Mouse (Mus musculus) cerebellum, adult 11 months (tissue): ENCODE results near the gene Dcdc2c.

ENCODE experiments used
- DNase-seq: peaks from one replicate; pipeline ENCODE4 v3.0.0; 2022

Gene Dcdc2c

DNA sequence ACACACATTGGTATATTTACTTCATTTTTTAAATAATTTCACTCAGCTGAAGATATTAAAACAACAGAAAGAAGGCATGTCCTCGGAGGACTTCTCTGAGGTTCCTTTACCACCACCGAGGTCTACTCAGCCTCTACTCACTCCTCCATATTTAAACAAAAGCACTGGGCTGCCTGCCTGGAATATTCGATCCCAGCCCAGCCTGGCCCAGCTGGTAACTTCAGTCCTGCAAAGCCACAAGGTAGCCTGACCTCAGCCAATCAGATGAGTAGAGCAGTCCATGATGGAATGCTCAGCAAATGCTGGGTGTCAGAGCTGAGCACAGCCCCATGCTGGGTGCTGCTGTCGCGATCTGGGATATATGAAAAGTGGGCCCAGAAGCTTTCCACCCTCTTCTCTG is 115.7 kb downstream of the Dcdc2c start:
- DNase-seq = no peak

DNA sequence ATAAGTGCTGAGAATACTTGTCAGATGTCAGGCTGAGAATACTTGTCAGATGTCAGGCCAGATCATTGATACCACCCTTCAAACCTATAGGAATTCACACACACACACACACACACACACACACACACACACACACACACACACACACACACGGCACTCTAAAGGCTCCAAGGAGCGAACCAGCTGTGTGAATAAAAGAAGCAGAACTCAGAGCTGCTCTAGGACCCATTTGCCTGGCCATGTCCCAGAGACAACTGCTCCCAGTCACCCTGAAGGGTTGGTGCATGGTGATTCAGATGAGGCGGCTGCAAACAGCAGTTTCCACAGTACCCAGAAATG is 119.5 kb downstream of the Dcdc2c start:
- DNase-seq = no peak

DNA sequence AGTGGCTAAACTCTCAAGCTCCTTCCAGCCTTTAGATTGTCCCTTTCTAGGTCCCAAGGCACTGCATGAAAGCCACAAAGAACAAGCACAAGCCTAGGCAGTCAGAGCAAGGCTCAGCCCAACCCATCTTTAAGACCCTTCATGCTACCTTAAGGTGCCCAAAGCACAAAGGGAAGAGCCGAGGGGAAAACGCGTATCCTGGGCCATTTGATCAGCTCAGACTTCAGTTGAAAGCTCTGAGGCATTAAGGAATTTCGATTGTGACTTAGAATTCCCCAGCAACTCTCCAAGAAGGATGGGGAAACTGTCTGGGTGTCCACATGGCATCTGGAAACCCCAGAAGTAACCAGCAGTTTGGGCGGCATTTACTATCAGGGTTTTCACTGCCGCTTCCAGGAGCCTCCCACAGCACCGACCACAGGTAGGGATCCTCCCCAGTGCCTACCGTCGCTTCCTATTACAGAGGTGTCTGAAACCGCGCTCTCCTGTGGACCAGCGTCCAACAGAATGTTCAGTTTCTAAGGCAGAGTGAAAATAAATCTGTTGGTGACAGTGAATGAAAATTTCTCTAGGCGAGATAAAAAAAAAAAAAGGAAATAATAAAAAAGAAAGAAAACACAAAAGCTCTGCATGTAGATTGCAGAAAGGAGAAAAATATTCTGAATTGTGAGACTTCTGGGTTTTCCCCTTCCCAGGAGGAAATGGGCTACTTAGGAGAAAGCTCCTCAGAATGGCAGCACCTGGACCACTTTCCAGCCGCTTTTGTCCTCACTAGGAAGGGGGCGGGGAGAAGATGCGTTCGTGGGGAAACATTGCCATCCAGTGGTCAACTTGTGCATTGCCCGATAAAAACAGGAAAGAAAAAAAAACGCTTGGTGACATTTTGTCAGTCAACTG is 120.1 kb downstream of the Dcdc2c start:
- peak; percentile 19 for DNase-seq

DNA sequence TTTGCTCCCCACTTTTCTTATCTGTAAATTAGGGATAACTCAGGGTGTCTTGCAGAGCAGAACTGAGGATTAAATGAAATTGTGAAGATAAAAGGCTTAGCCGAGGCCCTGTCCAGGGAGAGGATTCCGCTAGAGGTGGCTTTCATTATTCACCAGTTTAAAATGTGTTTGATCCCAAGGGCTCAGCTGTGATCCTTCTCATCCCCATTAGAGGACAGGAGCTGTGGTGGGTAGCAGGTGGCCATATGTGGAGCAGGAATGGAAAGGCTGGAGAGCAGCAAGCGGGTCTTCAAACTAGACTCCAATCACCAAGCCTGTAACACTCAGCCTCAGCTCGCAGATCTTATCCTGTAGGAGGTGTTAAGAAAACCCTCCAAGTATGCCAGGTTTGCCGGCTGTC is 122.3 kb downstream of the Dcdc2c start:
- DNase-seq = no peak

DNA sequence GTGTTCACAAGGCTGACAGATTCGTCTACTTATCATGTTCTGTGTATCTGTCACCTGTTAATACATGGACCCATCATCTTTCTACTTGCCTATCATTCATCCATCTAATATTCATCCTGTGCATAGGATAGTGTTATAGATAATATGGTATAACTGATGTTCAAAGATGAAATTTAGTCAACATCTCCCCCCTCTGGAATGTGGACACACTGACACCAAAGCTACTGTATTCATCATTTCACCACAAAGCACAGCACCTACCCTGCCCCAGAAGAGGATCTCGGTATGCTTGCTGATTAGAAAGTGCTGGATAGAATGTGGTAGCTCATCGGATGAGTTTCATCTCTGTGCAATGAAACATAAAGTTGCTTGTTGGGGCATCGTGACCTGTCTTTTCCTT is 135.2 kb downstream of the Dcdc2c start:
- no peak for DNase-seq

DNA sequence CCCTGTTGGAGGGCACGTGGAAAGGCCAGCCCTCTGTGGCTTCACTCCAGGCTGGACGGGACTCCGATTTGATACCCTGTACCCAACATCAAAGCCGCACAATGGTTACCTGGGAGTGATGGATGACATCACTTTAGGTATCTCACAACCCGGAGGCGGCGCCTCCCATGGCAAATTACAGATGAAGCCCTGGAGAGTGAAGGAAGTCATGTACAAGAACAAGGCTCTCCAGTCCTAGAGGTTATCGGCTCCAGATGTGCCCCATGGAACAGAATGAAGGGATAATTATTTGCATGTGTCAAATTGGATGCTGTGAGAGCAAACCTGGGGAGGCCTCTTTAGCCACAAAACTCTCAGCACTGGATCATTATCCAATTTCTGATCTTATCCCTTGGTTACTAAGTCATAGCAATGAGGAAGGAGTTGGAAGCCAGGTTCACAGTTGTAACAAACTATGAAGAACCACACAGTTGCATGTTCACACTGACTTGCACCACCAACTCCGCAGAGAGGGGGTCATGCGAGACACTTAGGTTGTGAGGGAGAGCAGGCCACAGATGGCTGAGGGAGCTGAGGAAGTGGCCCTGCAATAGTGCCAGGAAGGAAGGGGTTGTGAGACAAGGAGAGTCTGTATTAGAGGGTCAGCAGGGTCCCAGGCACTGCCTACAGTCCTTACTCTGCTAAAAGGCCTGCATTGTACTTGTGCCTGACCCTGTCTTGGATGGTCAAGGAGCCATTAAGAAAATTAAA is 144.4 kb downstream of the Dcdc2c start:
- no peak for DNase-seq

DNA sequence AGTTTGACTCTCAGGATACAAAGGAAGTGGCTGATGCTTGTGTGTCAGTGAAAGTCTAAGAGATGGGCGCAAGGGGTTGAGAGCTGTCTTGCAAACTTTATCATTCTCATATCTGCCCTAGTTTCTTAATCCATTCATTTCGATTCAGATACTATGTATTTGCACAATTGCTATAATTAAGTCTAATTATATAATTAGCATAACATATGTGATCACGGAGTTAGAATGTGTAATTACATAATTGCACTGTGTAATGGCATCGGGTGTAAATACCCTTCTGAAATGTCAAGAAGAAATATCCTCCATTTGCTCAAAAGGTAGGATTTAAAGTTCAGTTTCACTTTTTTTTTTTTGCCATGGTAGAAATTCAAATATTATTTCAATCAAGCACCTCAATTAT is 149.9 kb downstream of the Dcdc2c start:
- no peak for DNase-seq

DNA sequence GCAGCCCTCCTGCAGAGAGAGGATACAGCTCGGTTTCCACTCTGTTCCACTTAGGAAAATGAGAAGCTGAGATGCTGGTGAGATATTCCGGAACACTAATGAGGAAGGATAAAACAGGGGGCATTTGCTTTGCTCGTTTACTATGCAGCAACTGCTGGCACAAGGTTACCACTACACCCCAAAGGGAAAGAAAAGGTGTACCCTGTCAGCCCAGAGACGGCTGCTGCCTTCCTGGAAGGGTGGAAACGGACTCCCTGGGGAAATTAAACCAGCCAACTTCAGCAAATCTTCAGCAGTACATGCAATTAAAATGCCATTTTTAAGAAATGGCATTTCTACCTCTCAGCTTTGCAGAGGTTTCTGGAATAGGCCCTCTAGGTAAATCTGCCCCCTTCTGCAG is 150.8 kb downstream of the Dcdc2c start:
- no peak for DNase-seq

DNA sequence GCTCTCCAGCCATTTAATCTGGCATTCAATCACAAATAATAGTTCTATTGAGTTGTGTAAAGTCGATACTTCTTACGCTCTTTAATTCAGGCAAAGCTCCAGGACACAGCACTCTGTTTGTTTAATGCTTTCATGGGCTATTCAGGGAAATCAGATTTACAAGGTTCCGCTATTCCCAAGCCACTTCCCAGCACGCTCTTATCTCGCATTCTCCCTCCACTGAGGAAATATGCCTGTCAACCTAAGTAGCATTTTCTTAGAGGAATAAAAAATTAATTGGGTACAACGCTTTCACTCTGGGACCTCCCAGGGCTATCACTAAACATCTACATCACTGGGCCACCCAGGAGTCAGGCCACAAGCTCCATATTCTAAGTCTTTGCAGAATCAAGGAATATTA is 160.1 kb downstream of the Dcdc2c start:
- no peak for DNase-seq
